Mouse (Mus musculus) embryo, embryonic 11.5 days (tissue): ENCODE data around the gene Vdac2.

Experiments used
- DNase-seq: peaks from one replicate; pipeline ENCODE4 v3.0.0-alpha.2; 2012; ENCODE audit warnings: low read depth, low spot score

Gene Vdac2

GRCm38 (mm10) chr14:21851996-21852791, 27.2 kb downstream of the Vdac2 start:
- DNase-seq: no peak

- DNase-seq: peak; percentile 84
These were observed 28.5 kb downstream of the Vdac2 start for GRCm38 (mm10) chr14:21853456-21854109.

- DNase-seq: no peak
These were observed 29.2 kb downstream of the Vdac2 start for GRCm38 (mm10) chr14:21854271-21854670.

GRCm38 (mm10) chr14:21855961-21856360, 30.9 kb downstream of the Vdac2 start:
- DNase-seq: no peak

GRCm38 (mm10) chr14:21856886-21857285, 31.8 kb downstream of the Vdac2 start:
- DNase-seq: no peak

- peak; percentile 29 for DNase-seq
These were observed 41.3 kb downstream of the Vdac2 start for GRCm38 (mm10) chr14:21866291-21866690.

- DNase-seq: no peak
These were observed 41.8 kb downstream of the Vdac2 start for GRCm38 (mm10) chr14:21866816-21867215.

GRCm38 (mm10) chr14:21890430-21890829, 65.4 kb downstream of the Vdac2 start:
- DNase-seq: no peak

- DNase-seq: peak; percentile 79
These were observed 66.7 kb downstream of the Vdac2 start for GRCm38 (mm10) chr14:21891581-21892340.

- no peak for DNase-seq
These were observed 67.3 kb downstream of the Vdac2 start for GRCm38 (mm10) chr14:21892341-21892659.
